Comparison of ENCODE assay signal across 8 mouse cellular contexts in genomic region chr15:99497061-99497460, GRCm38 (mm10). TPM values are rescaled to one million over a fixed set of nuclear protein-coding genes. Genes with fewer than 3 reads are reported as not detected.
DNase-seq lines count a peak whose midpoint lies in the region; ATAC-seq and TF ChIP-seq lines count a peak whose summit lies in the region.

No protein-coding gene starts in this region.

- DNase-seq in thymus, adult 2 months: peak; percentile 35
- no peak for DNase-seq in thymus, adult 18-20 months
- peak; percentile 78 to 80 for DNase-seq in cerebellum, adult 2 months
- peak; percentile 50 to 74 for DNase-seq in frontal cortex, postnatal 36 days (ENCODE audit: low spot score in 2 of 2)
- DNase-seq in kidney, adult 18-20 months: peak; percentile 58
- DNase-seq in spleen, postnatal 36 days (ENCODE audit: low spot score in 2 of 2): no peak

- 20% methylated on average over 4 of the region's 4 CpGs for WGBS in thymus, adult 2 months
- 10% methylated on average over 4 of the region's 4 CpGs for WGBS in cerebellum, adult 2 months
- WGBS in liver, embryonic 16.5 days (ENCODE audit: insufficient replicate concordance): 15% methylated on average over 4 of the region's 4 CpGs
- WGBS in neural tube, embryonic 14.5 days: 9% methylated on average over 4 of the region's 4 CpGs

- H3K9ac ChIP-seq in liver, embryonic 16.5 days (ENCODE audit: low read depth, low read length): no peak overlapping the region
- no peak overlapping the region for H3K9ac ChIP-seq in neural tube, embryonic 14.5 days (replicated peaks; ENCODE audit: low read depth, low read length)

- no peaks in the 10 kb centered on the region for H3K4me1 ChIP-seq in thymus, adult 2 months (replicated peaks; ENCODE audit: control insufficient read depth, insufficient read depth, low read length)
- peaks cover 54% of the 10 kb centered on the region for H3K4me1 ChIP-seq in cerebellum, adult 2 months (ENCODE audit: control insufficient read depth, insufficient read depth, low read length)
- peaks cover 9% of the 10 kb centered on the region for H3K4me1 ChIP-seq in liver, embryonic 16.5 days (ENCODE audit: control insufficient read depth, low read depth, low read length)
- peaks cover 8% of the 10 kb centered on the region; the same call in 1 of the 2 replicates for H3K4me1 ChIP-seq in neural tube, embryonic 14.5 days (ENCODE audit: control insufficient read depth, insufficient read depth, low read length)

- ATAC-seq in liver, embryonic 16.5 days (ENCODE audit: low read depth): peak; percentile 7; the same call in 1 of the 2 replicates
- peak; percentile 58; the same call in 1 of the 2 replicates for ATAC-seq in neural tube, embryonic 14.5 days (ENCODE audit: low read depth)

- H3K4me2 ChIP-seq in liver, embryonic 16.5 days (ENCODE audit: low read depth, low read length): no peak overlapping the region
- no peak overlapping the region for H3K4me2 ChIP-seq in neural tube, embryonic 14.5 days (ENCODE audit: low read depth, low read length)

- H3K36me3 ChIP-seq in thymus, adult 2 months (ENCODE audit: control insufficient read depth, insufficient read depth, low read length): no peaks in the 10 kb centered on the region
- no peaks in the 10 kb centered on the region for H3K36me3 ChIP-seq in liver, embryonic 16.5 days (ENCODE audit: control insufficient read depth, insufficient read depth)
- no peaks in the 10 kb centered on the region for H3K36me3 ChIP-seq in neural tube, embryonic 14.5 days (ENCODE audit: control insufficient read depth, insufficient read depth, low read length)

- no peak for TF ChIP-seq POLR2A in thymus, adult 2 months (IDR thresholded peaks at IDR 0.05; ENCODE audit: control insufficient read depth, extremely low read depth, insufficient read depth, low read length, poor library complexity)
- TF ChIP-seq POLR2A in cerebellum, adult 2 months (IDR thresholded peaks at IDR 0.05; ENCODE audit: borderline replicate concordance, insufficient read depth, low read length): no peak

- no peak for TF ChIP-seq CTCF in thymus, adult 2 months (IDR thresholded peaks at IDR 0.05; ENCODE audit: borderline replicate concordance, control insufficient read depth, extremely low read depth, insufficient read depth, low read length, poor library complexity)
- peak; percentile 90 for TF ChIP-seq CTCF in cerebellum, adult 2 months (IDR thresholded peaks at IDR 0.05; ENCODE audit: borderline replicate concordance, insufficient read depth, low read depth, low read length)

- no peaks in the 10 kb centered on the region for H3K27me3 ChIP-seq in thymus, adult 2 months (ENCODE audit: control insufficient read depth, insufficient read depth, low read length)
- no peaks in the 10 kb centered on the region for H3K27me3 ChIP-seq in cerebellum, adult 2 months (ENCODE audit: control insufficient read depth, insufficient read depth, low read length)
- peaks cover 3% of the 10 kb centered on the region for H3K27me3 ChIP-seq in liver, embryonic 16.5 days (ENCODE audit: control insufficient read depth, insufficient read depth, low read depth, low read length)
- no peaks in the 10 kb centered on the region for H3K27me3 ChIP-seq in neural tube, embryonic 14.5 days (ENCODE audit: control insufficient read depth, insufficient read depth, low read length)

- no peak overlapping the region for H3K27ac ChIP-seq in thymus, adult 2 months (ENCODE audit: control insufficient read depth, insufficient read depth, low read length)
- H3K27ac ChIP-seq in cerebellum, adult 2 months (ENCODE audit: insufficient read depth, low read length): peak overlapping the region; percentile 92
- H3K27ac ChIP-seq in liver, embryonic 16.5 days (ENCODE audit: low read length): no peak overlapping the region
- H3K27ac ChIP-seq in neural tube, embryonic 14.5 days (ENCODE audit: low read depth, low read length): no peak overlapping the region

- H3K9me3 ChIP-seq in liver, embryonic 16.5 days (replicated peaks; ENCODE audit: control insufficient read depth, low read length): no peaks in the 10 kb centered on the region
- no peaks in the 10 kb centered on the region for H3K9me3 ChIP-seq in neural tube, embryonic 14.5 days (ENCODE audit: control insufficient read depth, low read length)

- no peak overlapping the region for H3K4me3 ChIP-seq in thymus, adult 2 months (ENCODE audit: control insufficient read depth, insufficient read depth, low read length)
- H3K4me3 ChIP-seq in cerebellum, adult 2 months (replicated peaks; ENCODE audit: insufficient read depth, low read depth, low read length): peak overlapping the region; percentile 35
- no peak overlapping the region for H3K4me3 ChIP-seq in liver, embryonic 16.5 days (ENCODE audit: low read depth, low read length)
- no peak overlapping the region for H3K4me3 ChIP-seq in neural tube, embryonic 14.5 days (ENCODE audit: low read depth, low read length)

RNA-seq across cellular contexts. Expression of gene Bcdin3d, which starts 22.5 kb away (rescaled TPM):
- polyA plus RNA-seq in thymus, adult 2 months (2012; rRNA removed): 12.4 and 13.7 TPM in 2 replicates
- polyA plus RNA-seq in cerebellum, adult 2 months (2012; rRNA removed): 11.6 and 12.4 TPM in 2 replicates
- polyA plus RNA-seq in liver, embryonic 16.5 days (2015; fragmentation: Nextera tagmentation; extraction: Ambion mirVana): 4.7 and 5.0 TPM in 2 replicates
- 19.7 and 20.2 TPM in 2 replicates for polyA plus RNA-seq in neural tube, embryonic 14.5 days (2014; fragmentation: Nextera tagmentation; extraction: Ambion mirVana)

RNA-seq across cellular contexts. Expression of gene Faim2, which starts 30.9 kb away (rescaled TPM):
- 0.18 and 0.81 TPM in 2 replicates for polyA plus RNA-seq in thymus, adult 2 months (2012; rRNA removed)
- 241 and 263 TPM in 2 replicates for polyA plus RNA-seq in cerebellum, adult 2 months (2012; rRNA removed)
- polyA plus RNA-seq in liver, embryonic 16.5 days (2015; fragmentation: Nextera tagmentation; extraction: Ambion mirVana): 0.02 TPM in 1 of 2 replicates, not detected in the other
- 24.0 and 32.0 TPM in 2 replicates for polyA plus RNA-seq in neural tube, embryonic 14.5 days (2014; fragmentation: Nextera tagmentation; extraction: Ambion mirVana)

RNA-seq across cellular contexts. Expression of gene Nckap5l, which starts 39.5 kb away (rescaled TPM):
- 48.1 and 48.6 TPM in 2 replicates for polyA plus RNA-seq in thymus, adult 2 months (2012; rRNA removed)
- 12.3 TPM in 2 replicates for polyA plus RNA-seq in cerebellum, adult 2 months (2012; rRNA removed)
- 0.57 and 0.92 TPM in 2 replicates for polyA plus RNA-seq in liver, embryonic 16.5 days (2015; fragmentation: Nextera tagmentation; extraction: Ambion mirVana)
- polyA plus RNA-seq in neural tube, embryonic 14.5 days (2014; fragmentation: Nextera tagmentation; extraction: Ambion mirVana): 16.5 and 18.7 TPM in 2 replicates

Comparison
In these comparisons a context has a peak if more than half of its experiments do, and no peak if none do; other contexts are left out.
1. DNase-seq: peak in thymus, adult 2 months (single experiment), cerebellum, adult 2 months (2 of 2), frontal cortex, postnatal 36 days (2 of 2) and kidney, adult 18-20 months (single experiment); none in thymus, adult 18-20 months (0 of 2) and spleen, postnatal 36 days (0 of 2).
2. RNA of gene Faim2, which starts 30.9 kb away (polyA plus RNA-seq): 241 to 263 TPM in cerebellum, adult 2 months and 24.0 to 32.0 TPM in neural tube, embryonic 14.5 days; 0.18 to 0.81 TPM in thymus, adult 2 months and 0.02 TPM in liver, embryonic 16.5 days; every median in the first group is over 10 times any median in the second.